In genomic region chr15:98569216-98569615, GRCm38 (mm10) we compare ENCODE assay signal across 8 mouse cellular contexts. TPM values are rescaled to one million over a fixed set of nuclear protein-coding genes. Genes with fewer than 3 reads are reported as not detected.
A peak's percentile ranks its signal among the peaks of the same experiment; 100 is the strongest.
DNase-seq lines count a peak whose midpoint lies in the region; ATAC-seq and TF ChIP-seq lines count a peak whose summit lies in the region.

No protein-coding gene starts in this region.

- DNase-seq in adrenal gland, postnatal 36 days, result peak; percentile 22 to 44
- DNase-seq in adrenal gland, postnatal 25 days, result no peak
- DNase-seq in testis, postnatal 10 days (ENCODE audit: low spot score), result no peak
- DNase-seq in thymus, postnatal 14 days, result no peak
- no peak for DNase-seq in layer of hippocampus, postnatal 10 days (ENCODE audit: low spot score in 2 of 2)
- no peak for DNase-seq in embryo, embryonic 9.5 days (ENCODE audit: extremely low spot score)

- H3K36me3 ChIP-seq in testis, adult 2 months (ENCODE audit: control insufficient read depth, insufficient read depth, low read length), result no peaks in the 10 kb centered on the region
- 0 out of 2 replicates have a peak, but pooled peaks cover 2% of the 10 kb centered on the region for H3K36me3 ChIP-seq in limb, embryonic 15.5 days

- no peak overlapping the region for H3K27ac ChIP-seq in testis, adult 2 months (ENCODE audit: control insufficient read depth, insufficient read depth, low read depth, low read length)
- H3K27ac ChIP-seq in limb, embryonic 15.5 days, result no peak overlapping the region

- H3K9ac ChIP-seq in limb, embryonic 15.5 days, result no peak overlapping the region

- H3K4me3 ChIP-seq in testis, adult 2 months (ENCODE audit: control insufficient read depth, low read depth, low read length), result peak overlapping the region; percentile 96
- peak overlapping the region; percentile 93 for H3K4me3 ChIP-seq in limb, embryonic 15.5 days

- no peaks in the 10 kb centered on the region for H3K27me3 ChIP-seq in testis, adult 2 months (ENCODE audit: control insufficient read depth, insufficient read depth, low read length)
- no peaks in the 10 kb centered on the region for H3K27me3 ChIP-seq in limb, embryonic 15.5 days

- peak overlapping the region; percentile 64 for H3K4me2 ChIP-seq in limb, embryonic 15.5 days

- peaks cover 8% of the 10 kb centered on the region for H3K4me1 ChIP-seq in testis, adult 2 months (ENCODE audit: control insufficient read depth, insufficient read depth, low read length)
- H3K4me1 ChIP-seq in limb, embryonic 15.5 days, result peaks cover 26% of the 10 kb centered on the region

- no peak for TF ChIP-seq CTCF in testis, adult 2 months (IDR thresholded peaks at IDR 0.05; ENCODE audit: control insufficient read depth, insufficient read depth, insufficient replicate concordance, low read depth, low read length)

- no peak for ATAC-seq in limb, embryonic 15.5 days (ENCODE audit: insufficient number of reproducible peaks, low FRiP score, low TSS enrichment, low read depth)

- no peak for TF ChIP-seq POLR2A in testis, adult 2 months (IDR thresholded peaks at IDR 0.05; ENCODE audit: control insufficient read depth, low read depth, low read length)

- WGBS in limb, embryonic 15.5 days, result 65% methylated on average over 7 of the region's 7 CpGs

- H3K9me3 ChIP-seq in limb, embryonic 15.5 days, result no peaks in the 10 kb centered on the region

RNA-seq across cellular contexts. Expression of gene Ccnt1, which starts 1.5 kb away (rescaled TPM):
- 10 to 100 TPM; 55.6 to 67.1 TPM for total RNA-seq in adrenal gland, postnatal 36 days (2021)
- 52.2 and 55.9 TPM in 2 replicates for total RNA-seq in adrenal gland, postnatal 25 days (2021)
- 11.4 and 15.1 TPM in 2 replicates for polyA plus RNA-seq in testis, adult 2 months (2012; rRNA removed)
- 50.8 and 55.2 TPM in 2 replicates for polyA plus RNA-seq in limb, embryonic 15.5 days (2015; fragmentation: Nextera tagmentation; extraction: Ambion mirVana)
- total RNA-seq in layer of hippocampus, postnatal 10 days (2021), result 10 to 100 TPM; 36.0 to 51.6 TPM

RNA-seq across cellular contexts. Expression of gene 4930415O20Rik, which starts 1.6 kb away (rescaled TPM):
- 1 to 10 TPM in 1 of 2 experiments, under 1 TPM in 1; 0.83 to 1.1 TPM for total RNA-seq in adrenal gland, postnatal 36 days (2021)
- not detected in 2 replicates for total RNA-seq in adrenal gland, postnatal 25 days (2021)
- polyA plus RNA-seq in testis, adult 2 months (2012; rRNA removed), result 88.1 and 104 TPM in 2 replicates
- polyA plus RNA-seq in limb, embryonic 15.5 days (2015; fragmentation: Nextera tagmentation; extraction: Ambion mirVana), result not detected in 2 replicates
- not detected for total RNA-seq in layer of hippocampus, postnatal 10 days (2021)

RNA-seq across cellular contexts. Expression of gene Kansl2, which starts 35.2 kb away (rescaled TPM):
- total RNA-seq in adrenal gland, postnatal 36 days (2021), result 10 to 100 TPM; 88.0 to 91.3 TPM
- total RNA-seq in adrenal gland, postnatal 25 days (2021), result 91.3 and 107 TPM in 2 replicates
- 19.8 and 20.1 TPM in 2 replicates for polyA plus RNA-seq in testis, adult 2 months (2012; rRNA removed)
- polyA plus RNA-seq in limb, embryonic 15.5 days (2015; fragmentation: Nextera tagmentation; extraction: Ambion mirVana), result 90.5 and 101 TPM in 2 replicates
- 10 to 100 TPM; 71.9 to 73.2 TPM for total RNA-seq in layer of hippocampus, postnatal 10 days (2021)

RNA-seq across cellular contexts. Expression of gene Adcy6, which starts 40.7 kb away (rescaled TPM):
- total RNA-seq in adrenal gland, postnatal 36 days (2021), result 10 to 100 TPM; 43.8 to 62.6 TPM
- total RNA-seq in adrenal gland, postnatal 25 days (2021), result 42.7 and 48.9 TPM in 2 replicates
- polyA plus RNA-seq in testis, adult 2 months (2012; rRNA removed), result 15.0 and 18.8 TPM in 2 replicates
- polyA plus RNA-seq in limb, embryonic 15.5 days (2015; fragmentation: Nextera tagmentation; extraction: Ambion mirVana), result 15.1 and 15.8 TPM in 2 replicates
- 10 to 100 TPM; 41.4 to 44.6 TPM for total RNA-seq in layer of hippocampus, postnatal 10 days (2021)

Comparison
In these comparisons a context has a peak if more than half of its experiments do, and no peak if none do; other contexts are left out.
1. DNase-seq: peak in adrenal gland, postnatal 36 days (2 of 2); none in adrenal gland, postnatal 25 days (single experiment), testis, postnatal 10 days (single experiment), thymus, postnatal 14 days (single experiment), layer of hippocampus, postnatal 10 days (0 of 2) and embryo, embryonic 9.5 days (single experiment).